Mouse (Mus musculus): Measurements from ENCODE around the gene Pnpla1. TPM values are rescaled to one million over a fixed set of nuclear protein-coding genes. Genes with fewer than 3 reads are reported as not detected.
A peak's percentile ranks its signal among the peaks of the same experiment; 100 is the strongest.

Gene Pnpla1
- polyA plus RNA-seq, 1 experiment from 2014 or later: 0.07 TPM

- Histone ChIP-seq H3K27me3 (ENCODE audit: control insufficient read depth, insufficient read depth, low read length) (no peaks in the 10 kb centered on the region), H3K36me3 (ENCODE audit: control insufficient read depth, insufficient read depth, low read length) (no peaks in the 10 kb centered on the region), H3K9me3 (ENCODE audit: control insufficient read depth, low read length) (peaks cover 3% of the 10 kb centered on the region; the same call in 1 of the 2 replicates), H3K27ac (ENCODE audit: low read depth, low read length) (no peak overlapping the region), H3K9ac (replicated peaks; ENCODE audit: low read depth, low read length) (no peak overlapping the region), H3K4me1 (ENCODE audit: control insufficient read depth, insufficient read depth, low read length) (no peaks in the 10 kb centered on the region), H3K4me2 (ENCODE audit: low read depth, low read length) (no peak overlapping the region), H3K4me3 (ENCODE audit: low read depth, low read length) (no peak overlapping the region)
- 61% methylated on average over 3 of the region's 3 CpGs for WGBS
- ATAC-seq (ENCODE audit: low read depth): no peak
Measured at GRCm38 (mm10) chr17:28856030-28856429, 2.2 kb upstream of the Pnpla1 start.

- Histone ChIP-seq H3K27me3 (ENCODE audit: control insufficient read depth, insufficient read depth, low read length) (no peaks in the 10 kb centered on the region), H3K4me2 (ENCODE audit: low read depth, low read length) (no peak overlapping the region), H3K36me3 (ENCODE audit: control insufficient read depth, insufficient read depth, low read length) (no peaks in the 10 kb centered on the region), H3K9me3 (ENCODE audit: control insufficient read depth, low read length) (no peaks in the 10 kb centered on the region), H3K4me1 (ENCODE audit: control insufficient read depth, insufficient read depth, low read length) (no peaks in the 10 kb centered on the region), H3K27ac (ENCODE audit: low read depth, low read length) (no peak overlapping the region), H3K4me3 (ENCODE audit: low read depth, low read length) (no peak overlapping the region), H3K9ac (replicated peaks; ENCODE audit: low read depth, low read length) (no peak overlapping the region)
- WGBS: 76% methylated on average over 7 of the region's 7 CpGs
- ATAC-seq (ENCODE audit: low read depth): no peak
Measured at GRCm38 (mm10) chr17:28863926-28864325, 5.7 kb downstream of the Pnpla1 start.

GRCm38 (mm10) chr17:28864464-28864863 lies 6.3 kb downstream of the Pnpla1 start:
- H3K4me1 ChIP-seq (ENCODE audit: control insufficient read depth, insufficient read depth, low read length): no peaks in the 10 kb centered on the region
- H3K9ac ChIP-seq (replicated peaks; ENCODE audit: low read depth, low read length): no peak overlapping the region
- H3K4me3 ChIP-seq (ENCODE audit: low read depth, low read length): no peak overlapping the region
- no peaks in the 10 kb centered on the region for H3K27me3 ChIP-seq (ENCODE audit: control insufficient read depth, insufficient read depth, low read length)
- H3K4me2 ChIP-seq (ENCODE audit: low read depth, low read length): no peak overlapping the region
- no peak for ATAC-seq (ENCODE audit: low read depth)
- no peak overlapping the region for H3K27ac ChIP-seq (ENCODE audit: low read depth, low read length)
- no peaks in the 10 kb centered on the region for H3K36me3 ChIP-seq (ENCODE audit: control insufficient read depth, insufficient read depth, low read length)
- H3K9me3 ChIP-seq (ENCODE audit: control insufficient read depth, low read length): no peaks in the 10 kb centered on the region
- WGBS: 82% methylated on average over 6 of the region's 6 CpGs

- Histone ChIP-seq H3K36me3 (ENCODE audit: control insufficient read depth, insufficient read depth, low read length) (no peaks in the 10 kb centered on the region), H3K4me2 (ENCODE audit: low read depth, low read length) (no peak overlapping the region), H3K4me1 (ENCODE audit: control insufficient read depth, insufficient read depth, low read length) (peaks cover 11% of the 10 kb centered on the region), H3K9ac (replicated peaks; ENCODE audit: low read depth, low read length) (no peak overlapping the region), H3K9me3 (ENCODE audit: control insufficient read depth, low read length) (no peaks in the 10 kb centered on the region), H3K4me3 (ENCODE audit: low read depth, low read length) (no peak overlapping the region), H3K27ac (ENCODE audit: low read depth, low read length) (no peak overlapping the region), H3K27me3 (ENCODE audit: control insufficient read depth, insufficient read depth, low read length) (no peaks in the 10 kb centered on the region)
- ATAC-seq (ENCODE audit: low read depth): no peak
Measured at GRCm38 (mm10) chr17:28866921-28867320, 8.7 kb downstream of the Pnpla1 start.

GRCm38 (mm10) chr17:28867381-28867780 lies 9.2 kb downstream of the Pnpla1 start:
- Histone ChIP-seq H3K9me3 (ENCODE audit: control insufficient read depth, low read length) (no peaks in the 10 kb centered on the region), H3K27me3 (ENCODE audit: control insufficient read depth, insufficient read depth, low read length) (no peaks in the 10 kb centered on the region), H3K27ac (ENCODE audit: low read depth, low read length) (no peak overlapping the region), H3K4me1 (ENCODE audit: control insufficient read depth, insufficient read depth, low read length) (peaks cover 11% of the 10 kb centered on the region), H3K4me3 (ENCODE audit: low read depth, low read length) (no peak overlapping the region), H3K9ac (replicated peaks; ENCODE audit: low read depth, low read length) (no peak overlapping the region), H3K36me3 (ENCODE audit: control insufficient read depth, insufficient read depth, low read length) (no peaks in the 10 kb centered on the region), H3K4me2 (ENCODE audit: low read depth, low read length) (no peak overlapping the region)
- WGBS: 97% methylated on average over 4 of the region's 4 CpGs
- no peak for ATAC-seq (ENCODE audit: low read depth)

GRCm38 (mm10) chr17:28869412-28870110 lies 11.3 kb downstream of the Pnpla1 start:
- Histone ChIP-seq H3K9me3 (ENCODE audit: control insufficient read depth, low read length) (no peaks in the 10 kb centered on the region), H3K4me3 (ENCODE audit: low read depth, low read length) (no peak overlapping the region), H3K4me1 (ENCODE audit: control insufficient read depth, insufficient read depth, low read length) (peaks cover 11% of the 10 kb centered on the region), H3K27me3 (ENCODE audit: control insufficient read depth, insufficient read depth, low read length) (no peaks in the 10 kb centered on the region), H3K9ac (replicated peaks; ENCODE audit: low read depth, low read length) (no peak overlapping the region), H3K27ac (ENCODE audit: low read depth, low read length) (peak overlapping the region; percentile 71), H3K4me2 (ENCODE audit: low read depth, low read length) (no peak overlapping the region), H3K36me3 (ENCODE audit: control insufficient read depth, insufficient read depth, low read length) (no peaks in the 10 kb centered on the region)
- 47% methylated on average over 9 of the region's 9 CpGs for WGBS
- peak; percentile 96 for ATAC-seq (ENCODE audit: low read depth)

- no peak for ATAC-seq (ENCODE audit: low read depth)
- no peak overlapping the region for H3K4me3 ChIP-seq (ENCODE audit: low read depth, low read length)
- peak overlapping the region; percentile 71 for H3K27ac ChIP-seq (ENCODE audit: low read depth, low read length)
- no peaks in the 10 kb centered on the region for H3K36me3 ChIP-seq (ENCODE audit: control insufficient read depth, insufficient read depth, low read length)
- no peak overlapping the region for H3K9ac ChIP-seq (replicated peaks; ENCODE audit: low read depth, low read length)
- H3K27me3 ChIP-seq (ENCODE audit: control insufficient read depth, insufficient read depth, low read length): no peaks in the 10 kb centered on the region
- WGBS: 71% methylated on average over 5 of the region's 5 CpGs
- H3K4me1 ChIP-seq (ENCODE audit: control insufficient read depth, insufficient read depth, low read length): peaks cover 11% of the 10 kb centered on the region
- no peak overlapping the region for H3K4me2 ChIP-seq (ENCODE audit: low read depth, low read length)
- no peaks in the 10 kb centered on the region for H3K9me3 ChIP-seq (ENCODE audit: control insufficient read depth, low read length)
Measured at GRCm38 (mm10) chr17:28870435-28870834, 12.2 kb downstream of the Pnpla1 start.

- Histone ChIP-seq H3K9ac (replicated peaks; ENCODE audit: low read depth, low read length) (no peak overlapping the region), H3K4me1 (ENCODE audit: control insufficient read depth, insufficient read depth, low read length) (peaks cover 11% of the 10 kb centered on the region), H3K27me3 (ENCODE audit: control insufficient read depth, insufficient read depth, low read length) (no peaks in the 10 kb centered on the region), H3K4me2 (ENCODE audit: low read depth, low read length) (no peak overlapping the region), H3K36me3 (ENCODE audit: control insufficient read depth, insufficient read depth, low read length) (no peaks in the 10 kb centered on the region), H3K4me3 (ENCODE audit: low read depth, low read length) (no peak overlapping the region), H3K27ac (ENCODE audit: low read depth, low read length) (no peak overlapping the region), H3K9me3 (ENCODE audit: control insufficient read depth, low read length) (no peaks in the 10 kb centered on the region)
- no peak for ATAC-seq (ENCODE audit: low read depth)
- 74% methylated on average over 11 of the region's 11 CpGs for WGBS
Measured at GRCm38 (mm10) chr17:28871831-28872230, 13.6 kb downstream of the Pnpla1 start.

- Histone ChIP-seq H3K4me2 (ENCODE audit: low read depth, low read length) (no peak overlapping the region), H3K4me3 (ENCODE audit: low read depth, low read length) (no peak overlapping the region), H3K9me3 (ENCODE audit: control insufficient read depth, low read length) (no peaks in the 10 kb centered on the region), H3K36me3 (ENCODE audit: control insufficient read depth, insufficient read depth, low read length) (no peaks in the 10 kb centered on the region), H3K27ac (ENCODE audit: low read depth, low read length) (no peak overlapping the region), H3K27me3 (ENCODE audit: control insufficient read depth, insufficient read depth, low read length) (no peaks in the 10 kb centered on the region), H3K9ac (replicated peaks; ENCODE audit: low read depth, low read length) (no peak overlapping the region), H3K4me1 (ENCODE audit: control insufficient read depth, insufficient read depth, low read length) (peaks cover 11% of the 10 kb centered on the region)
- 93% methylated on average over 7 of the region's 7 CpGs for WGBS
- no peak for ATAC-seq (ENCODE audit: low read depth)
Measured at GRCm38 (mm10) chr17:28872322-28872721, 14.1 kb downstream of the Pnpla1 start.
